Mouse (Mus musculus) embryonic facial prominence, embryonic 12.5 days (tissue): Measurements from ENCODE around the gene Zfp580. TPM values are rescaled to one million over a fixed set of nuclear protein-coding genes. Genes with fewer than 3 reads are reported as not detected.
"Not testable (repeated sequence)": the region's sequence is repeated elsewhere in the genome, so short reads cannot be mapped to it uniquely, and the experiment has no call there.

Source experiments
- ATAC-seq: fragments of 200-750 bp; cut with Nextera tagmentation; 2 replicates; pipeline ENCODE4 v1.8.0; 2017; ENCODE audit not compliant: insufficient number of reproducible peaks, insufficient read depth, low FRiP score, low TSS enrichment
- H3K27ac ChIP-seq: fragments of 300-500 bp; sonication (generic); 2 replicates; pipeline ENCODE4 v1.5.1; 2016; ENCODE audit warnings: mild to moderate bottlenecking
- H3K27me3 ChIP-seq: fragments of 300-500 bp; sonication (generic); 2 replicates; pipeline ENCODE4 v1.6.1; 2016; ENCODE audit warnings: mild to moderate bottlenecking, moderate library complexity
- H3K36me3 ChIP-seq: fragments of 300-500 bp; sonication (generic); 2 replicates; pipeline ENCODE4 v1.6.1; 2016; ENCODE audit warnings: mild to moderate bottlenecking
- H3K4me1 ChIP-seq: fragments of 300-500 bp; sonication (generic); 2 replicates; pipeline ENCODE4 v1.6.1; 2016
- H3K4me2 ChIP-seq: fragments of 300-500 bp; sonication (generic); replicated peaks from 2 replicates; pipeline ENCODE4 v1.6.1; 2016; ENCODE audit warnings: mild to moderate bottlenecking, moderate library complexity
- H3K4me3 ChIP-seq: fragments of 300-500 bp; sonication (generic); 2 replicates; pipeline ENCODE4 v1.5.1; 2016; ENCODE audit warnings: mild to moderate bottlenecking
- H3K9ac ChIP-seq: fragments of 300-500 bp; sonication (generic); 2 replicates; pipeline ENCODE4 v1.6.1; 2016; ENCODE audit warnings: mild to moderate bottlenecking, moderate library complexity
- H3K9me3 ChIP-seq: fragments of 300-500 bp; sonication (generic); 2 replicates; pipeline ENCODE4 v1.6.1; 2016; ENCODE audit warnings: mild to moderate bottlenecking, moderate library complexity
- WGBS: fragments of 180-500 bp; shearing (Covaris S2); methylation state at CpG from one replicate; pipeline ENCODE4 v1.1.7; 2016; 5-methylcytosine and 5-hydroxymethylcytosine counted together
- polyA plus RNA-seq: library from polyadenylated mRNA; unstranded; fragments of >200 nt; fragmentation: Nextera tagmentation; extraction: Ambion mirVana; gene quantifications from 2 replicates; pipeline ENCODE4 v1.2.1, GENCODE M21; 2016

Gene Zfp580
- polyA plus RNA-seq, 1 experiment from 2014 or later: 41.8 TPM

- H3K9ac ChIP-seq: no peak overlapping the region
- peaks cover 7% of the 10 kb centered on the region for H3K4me1 ChIP-seq
- H3K4me2 ChIP-seq: no peak overlapping the region
- H3K4me3 ChIP-seq: no peak overlapping the region
- H3K27me3 ChIP-seq: no peaks in the 10 kb centered on the region
- H3K9me3 ChIP-seq: no peaks in the 10 kb centered on the region
- H3K27ac ChIP-seq: no peak overlapping the region
- 86% methylated on average over 2 of the region's 2 CpGs for WGBS
- ATAC-seq: no peak
- peaks cover 68% of the 10 kb centered on the region for H3K36me3 ChIP-seq
Observed at GRCm38 (mm10) chr7:5076931-5077330, 25.6 kb downstream of the Zfp580 start.

GRCm38 (mm10) chr7:5079365-5080009, 28.1 kb downstream of the Zfp580 start:
- not testable (repeated sequence) for H3K9me3 ChIP-seq, H3K4me1 ChIP-seq, H3K27me3 ChIP-seq
- WGBS: 45% methylated on average over 11 of the region's 13 CpGs
- peak; percentile 37; the same call in 1 of the 2 replicates for ATAC-seq
- peak overlapping the region; percentile 98 for H3K4me3 ChIP-seq
- H3K27ac ChIP-seq: peak overlapping the region; percentile 94
- peak overlapping the region; percentile 82 for H3K4me2 ChIP-seq
- H3K36me3 ChIP-seq: peaks cover 50% of the 10 kb centered on the region
- H3K9ac ChIP-seq: peak overlapping the region; percentile 99

- peak; percentile 96 for ATAC-seq
- peak within 1 kb of the TSS; percentile 98 for H3K4me3 ChIP-seq
- peak within 1 kb of the TSS; percentile 99 for H3K9ac ChIP-seq
- H3K4me1 ChIP-seq: peaks cover 7% of the 10 kb centered on the region
- no peaks in the 10 kb centered on the region for H3K27me3 ChIP-seq
- no peaks in the 10 kb centered on the region for H3K9me3 ChIP-seq
- peaks cover 50% of the 10 kb centered on the region for H3K36me3 ChIP-seq
- peak within 1 kb of the TSS; percentile 94 for H3K27ac ChIP-seq
- under 1% methylated on average over 67 of the region's 81 CpGs for WGBS
- peak within 1 kb of the TSS; percentile 82 for H3K4me2 ChIP-seq
Observed at GRCm38 (mm10) chr7:5080010-5080751, 28.8 kb downstream of the Zfp580 start, which contains the start of gene Epn1. Gene Epn1, plus strand, starts transcription at chr7:5080235.

GRCm38 (mm10) chr7:5080815-5081214, 29.5 kb downstream of the Zfp580 start:
- Histone ChIP-seq H3K27me3 (no peaks in the 10 kb centered on the region), H3K4me2 (peak overlapping the region; percentile 82), H3K9ac (peak overlapping the region; percentile 99), H3K36me3 (peaks cover 47% of the 10 kb centered on the region), H3K9me3 (no peaks in the 10 kb centered on the region), H3K4me1 (peaks cover 7% of the 10 kb centered on the region), H3K4me3 (peak overlapping the region; percentile 98), H3K27ac (peak overlapping the region; percentile 94)
- WGBS: 15% methylated on average over 6 of the region's 6 CpGs
- no peak for ATAC-seq

- Histone ChIP-seq H3K27me3 (no peaks in the 10 kb centered on the region), H3K36me3 (peaks cover 47% of the 10 kb centered on the region), H3K27ac (no peak overlapping the region), H3K9ac (peak overlapping the region; percentile 99), H3K4me3 (peak overlapping the region; percentile 98), H3K9me3 (no peaks in the 10 kb centered on the region), H3K4me1 (peaks cover 7% of the 10 kb centered on the region), H3K4me2 (peak overlapping the region; percentile 82)
- 77% methylated on average over 6 of the region's 6 CpGs for WGBS
- no peak for ATAC-seq
Observed at GRCm38 (mm10) chr7:5081241-5081640, 29.9 kb downstream of the Zfp580 start.

- peak overlapping the region; percentile 82; the same call in 1 of the 2 replicates for H3K4me2 ChIP-seq
Observed at GRCm38 (mm10) chr7:5081939-5082338, 30.6 kb downstream of the Zfp580 start.

GRCm38 (mm10) chr7:5083325-5084105, 32.2 kb downstream of the Zfp580 start:
- Histone ChIP-seq H3K4me1 (peaks cover 7% of the 10 kb centered on the region), H3K27me3 (no peaks in the 10 kb centered on the region), H3K4me3 (no peak overlapping the region), H3K27ac (no peak overlapping the region), H3K36me3 (peaks cover 42% of the 10 kb centered on the region), H3K4me2 (no peak overlapping the region), H3K9ac (no peak overlapping the region), H3K9me3 (no peaks in the 10 kb centered on the region)
- 92% methylated on average over 18 of the region's 18 CpGs for WGBS
- no peak for ATAC-seq

More at GRCm38 (mm10) chr7:5081939-5082338, 30.6 kb downstream of the Zfp580 start:
- no peaks in the 10 kb centered on the region for H3K27me3 ChIP-seq
- no peak overlapping the region for H3K27ac ChIP-seq
- ATAC-seq: no peak
- H3K4me1 ChIP-seq: peaks cover 7% of the 10 kb centered on the region
- WGBS: 96% methylated on average over 2 of the region's 2 CpGs
- H3K9ac ChIP-seq: peak overlapping the region; percentile 99; the same call in 1 of the 2 replicates
- H3K9me3 ChIP-seq: no peaks in the 10 kb centered on the region
- H3K36me3 ChIP-seq: peaks cover 45% of the 10 kb centered on the region
- H3K4me3 ChIP-seq: 0 out of 2 replicates have a peak overlapping the region, but pooled peaks have one; percentile 98

- Histone ChIP-seq H3K9ac (no peak overlapping the region), H3K9me3 (no peaks in the 10 kb centered on the region), H3K36me3 (peaks cover 49% of the 10 kb centered on the region), H3K4me3 (no peak overlapping the region), H3K27ac (no peak overlapping the region), H3K27me3 (no peaks in the 10 kb centered on the region), H3K4me2 (no peak overlapping the region), H3K4me1 (peaks cover 7% of the 10 kb centered on the region)
- 89% methylated on average over 1 of the region's 1 CpGs for WGBS
- ATAC-seq: no peak
Observed at GRCm38 (mm10) chr7:5085512-5085911, 34.2 kb downstream of the Zfp580 start.

- H3K36me3 ChIP-seq: peaks cover 62% of the 10 kb centered on the region
- H3K4me1 ChIP-seq: no peaks in the 10 kb centered on the region
- no peak overlapping the region for H3K27ac ChIP-seq
- no peaks in the 10 kb centered on the region for H3K27me3 ChIP-seq
- ATAC-seq: no peak
- no peak overlapping the region for H3K9ac ChIP-seq
- H3K4me2 ChIP-seq: no peak overlapping the region
- WGBS: 80% methylated on average over 5 of the region's 5 CpGs
- H3K9me3 ChIP-seq: no peaks in the 10 kb centered on the region
- no peak overlapping the region for H3K4me3 ChIP-seq
Observed at GRCm38 (mm10) chr7:5086921-5087440, 35.6 kb downstream of the Zfp580 start.

- no peak overlapping the region for H3K4me2 ChIP-seq
- H3K4me3 ChIP-seq: no peak overlapping the region
- H3K36me3 ChIP-seq: peaks cover 71% of the 10 kb centered on the region
- no peak overlapping the region for H3K9ac ChIP-seq
- no peaks in the 10 kb centered on the region for H3K27me3 ChIP-seq
- no peak overlapping the region for H3K27ac ChIP-seq
- no peaks in the 10 kb centered on the region for H3K9me3 ChIP-seq
- ATAC-seq: no peak
- H3K4me1 ChIP-seq: no peaks in the 10 kb centered on the region
- WGBS: 84% methylated on average over 4 of the region's 4 CpGs
Observed at GRCm38 (mm10) chr7:5087886-5088285, 36.5 kb downstream of the Zfp580 start.

GRCm38 (mm10) chr7:5089853-5090252, 38.5 kb downstream of the Zfp580 start:
- no peak overlapping the region for H3K9ac ChIP-seq
- WGBS: 96% methylated on average over 15 of the region's 15 CpGs
- H3K36me3 ChIP-seq: peaks cover 80% of the 10 kb centered on the region
- no peak overlapping the region for H3K4me2 ChIP-seq
- no peaks in the 10 kb centered on the region for H3K4me1 ChIP-seq
- no peak overlapping the region for H3K4me3 ChIP-seq
- no peaks in the 10 kb centered on the region for H3K9me3 ChIP-seq
- H3K27me3 ChIP-seq: no peaks in the 10 kb centered on the region
- H3K27ac ChIP-seq: no peak overlapping the region
- no peak for ATAC-seq
